Mouse (Mus musculus) gastrocnemius, postnatal 25 days (tissue): ENCODE results near the gene Gpalpp1. TPM values are rescaled to one million over a fixed set of nuclear protein-coding genes. Genes with fewer than 3 reads are reported as not detected.

ENCODE experiments used
- DNase-seq: peaks from one replicate; pipeline ENCODE4 v3.0.0; 2022
- long read RNA-seq, 2 experiments: library from polyadenylated mRNA; stranded (forward); transcript quantifications; one replicate each; pipeline ENCODE4 v2.0.0; 2021
- total RNA-seq, 2 experiments: library from RNA; stranded (reverse); gene quantifications; 1 replicate in 1 of 2; 2 replicates in 1 of 2; pipeline ENCODE4 v1.2.3; 2021

Gpalpp1 gene
- 1 to 10 TPM; 5.1 to 5.5 TPM for total RNA-seq
- long read RNA-seq, experiment 1, partial matches to known transcripts = 1 of 3 reads
- long read RNA-seq, experiment 1, other reads (novel, unspliced or antisense) = 2 of 3 reads
- long read RNA-seq, experiment 2, full-length matches to known transcripts = 2 of 5 reads
- long read RNA-seq, experiment 2, partial matches to known transcripts = 1 of 5 reads
- long read RNA-seq, experiment 2, other reads (novel, unspliced or antisense) = 2 of 5 reads

- peak; percentile 87 for DNase-seq
Observed at GRCm38 (mm10) chr14:76110396-76111221, at the start of gene Gpalpp1, which contains the start of gene Nufip1. Gene Gpalpp1, minus strand, starts transcription at chr14:76110760. Gene Nufip1, plus strand, starts transcription at chr14:76110891.

GRCm38 (mm10) chr14:76158192-76158785, 47.7 kb upstream of the Gpalpp1 start:
- DNase-seq = no peak

DNA sequence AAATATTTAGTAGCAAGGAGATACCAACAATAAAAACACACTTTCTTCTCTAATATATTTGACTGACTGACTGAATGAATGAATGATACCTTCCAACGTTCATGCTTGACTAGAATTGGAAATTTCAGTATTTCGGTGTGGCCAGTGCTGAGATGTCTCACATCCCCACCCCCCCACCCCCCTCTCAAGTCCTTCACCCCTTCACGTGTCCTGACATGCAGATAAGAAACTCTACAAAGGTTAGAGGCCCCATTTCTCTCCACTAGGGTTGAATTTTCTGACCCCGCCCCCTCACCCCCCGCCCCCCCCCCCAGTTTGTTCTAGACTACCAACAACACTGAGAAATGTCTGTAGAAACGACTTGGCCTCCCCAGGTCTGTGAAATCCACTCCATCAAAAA, 43.3 kb upstream of the Gpalpp1 start:
- DNase-seq = no peak

DNA sequence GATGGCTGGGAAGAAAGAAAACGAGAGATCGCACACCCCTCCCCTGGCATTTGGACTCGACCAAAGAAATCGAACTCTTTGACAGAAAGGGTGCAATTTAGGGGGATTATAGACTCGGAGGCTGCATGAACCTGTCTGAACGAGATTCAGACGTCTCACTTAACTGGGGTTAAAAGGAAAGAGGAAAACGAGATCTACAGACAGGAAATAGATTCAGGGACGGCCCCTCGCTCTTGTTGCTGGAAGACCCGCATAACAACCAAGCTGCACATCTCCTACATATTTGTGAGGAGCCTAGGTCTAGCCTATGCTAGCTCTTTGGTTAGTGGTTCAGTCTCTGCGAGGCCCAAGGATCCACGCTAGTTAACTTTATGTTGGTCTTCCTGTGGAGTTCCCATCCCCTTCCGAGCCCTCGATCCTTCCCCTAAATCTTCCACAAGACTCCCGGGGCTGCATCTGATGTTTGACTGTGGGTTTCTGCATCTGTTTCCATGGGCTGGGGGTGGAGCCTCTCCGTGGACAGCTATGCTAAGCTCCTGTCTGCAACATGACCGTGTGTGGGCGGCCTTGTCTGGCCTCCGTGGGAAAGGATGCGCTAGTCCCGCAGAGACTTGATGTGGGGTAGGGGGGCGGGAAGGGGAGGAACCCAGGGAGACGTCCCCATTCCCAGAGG, 42.6 kb upstream of the Gpalpp1 start:
- DNase-seq = no peak

DNA sequence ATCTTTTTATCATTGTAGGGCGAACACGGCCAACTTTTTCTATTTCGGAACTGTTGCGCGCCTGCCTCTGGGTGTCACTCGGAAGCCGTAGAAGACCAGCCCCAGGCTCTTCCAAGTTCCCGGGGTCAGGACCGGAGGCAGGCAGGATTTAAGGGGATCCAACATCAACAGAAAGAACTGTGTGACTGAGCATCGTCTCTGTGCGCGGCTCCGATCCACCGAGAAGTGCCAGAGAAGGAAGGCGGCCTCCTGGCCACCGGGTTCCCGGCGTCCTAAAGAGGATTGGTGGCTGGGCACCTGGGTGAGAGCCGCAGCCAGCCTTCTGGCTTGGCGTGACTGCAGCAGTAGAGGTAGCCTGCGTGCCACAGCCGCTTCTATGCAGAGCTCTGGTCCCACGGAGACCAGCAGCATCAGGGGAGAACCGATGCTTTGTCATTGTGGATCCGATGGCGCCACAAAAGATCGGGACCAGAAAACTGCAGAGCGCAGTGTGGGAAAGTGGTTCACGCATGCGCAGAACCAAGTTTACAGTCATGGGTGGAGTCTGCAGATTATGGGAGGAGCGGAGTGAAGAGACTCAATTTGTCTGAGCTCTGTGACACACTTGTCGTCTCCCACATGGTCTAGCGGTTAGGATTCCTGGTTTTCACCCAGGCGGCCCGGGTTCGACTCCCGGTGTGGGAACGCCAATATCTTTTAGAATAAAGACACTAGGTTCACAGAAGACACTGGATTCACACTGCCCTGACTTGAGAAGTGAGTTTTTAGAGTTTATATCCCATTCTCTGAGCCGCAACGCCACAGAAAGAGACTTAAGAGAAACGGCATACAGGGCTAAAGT, 41.8 kb upstream of the Gpalpp1 start:
- peak; percentile 87 for DNase-seq

DNA sequence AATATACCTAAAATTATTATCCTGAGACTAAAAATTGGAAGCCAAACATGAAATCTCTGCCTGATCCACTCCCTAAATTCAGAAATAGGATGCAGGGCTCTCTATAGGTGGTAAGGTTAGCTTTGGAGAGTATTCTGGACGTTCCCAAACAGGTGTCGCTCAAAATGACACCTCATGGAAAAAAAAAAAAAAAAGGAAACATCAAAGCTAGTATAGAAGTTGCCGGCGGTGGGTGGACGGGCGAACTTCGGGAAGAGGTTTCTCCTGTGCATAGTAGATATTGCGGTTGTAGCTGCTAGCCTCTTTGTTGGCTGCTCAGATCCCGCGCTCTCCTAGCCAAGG, 41.2 kb upstream of the Gpalpp1 start:
- DNase-seq = no peak

GRCm38 (mm10) chr14:76151011-76151410, 40.5 kb upstream of the Gpalpp1 start:
- DNase-seq = no peak

GRCm38 (mm10) chr14:76150499-76150898, 39.9 kb upstream of the Gpalpp1 start:
- DNase-seq = no peak

- peak; percentile 82 for DNase-seq
Observed at GRCm38 (mm10) chr14:76149531-76150179, 39.1 kb upstream of the Gpalpp1 start.

- DNase-seq = no peak
Observed at GRCm38 (mm10) chr14:76148294-76148693, 37.7 kb upstream of the Gpalpp1 start.

GRCm38 (mm10) chr14:76147061-76147460, 36.5 kb upstream of the Gpalpp1 start:
- no peak for DNase-seq

DNA sequence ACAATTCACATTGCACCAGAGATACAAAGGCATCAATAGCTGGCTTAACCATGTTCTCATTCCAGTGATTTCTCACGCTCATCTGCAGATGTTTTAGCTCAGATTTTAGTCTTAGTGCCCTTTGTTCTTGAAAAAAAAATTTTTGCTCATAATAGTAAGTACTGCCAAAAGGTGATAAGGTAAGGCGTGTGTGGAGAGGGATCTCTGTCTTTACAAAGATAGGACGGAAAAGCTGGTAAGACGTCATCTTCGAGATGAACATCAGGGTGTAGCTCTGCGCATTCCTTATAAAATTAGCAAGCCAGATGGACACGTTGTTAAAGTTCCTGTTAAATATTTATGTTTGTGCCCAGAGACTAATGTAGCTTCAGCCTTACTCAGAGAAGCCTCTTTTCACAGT, 35.3 kb upstream of the Gpalpp1 start:
- no peak for DNase-seq

DNA sequence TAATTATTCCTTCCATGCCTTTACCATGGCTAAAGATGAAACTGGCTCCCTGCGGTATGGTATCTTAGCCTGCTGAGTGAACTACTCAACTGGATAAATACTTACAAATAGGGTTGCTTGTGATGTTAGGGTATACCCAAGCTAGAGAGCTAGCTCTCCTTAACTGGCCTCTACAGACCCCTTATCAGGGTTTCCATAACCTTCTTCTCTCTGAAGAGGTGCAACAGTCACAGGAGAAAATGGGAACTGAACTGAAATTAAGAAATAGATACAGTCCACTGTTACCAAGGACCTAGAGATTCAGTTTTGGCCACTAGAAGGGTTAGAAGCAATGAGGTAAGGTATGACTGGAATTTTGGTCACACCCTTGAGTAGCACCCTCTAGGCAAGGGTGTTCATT, 34.7 kb upstream of the Gpalpp1 start:
- no peak for DNase-seq

DNA sequence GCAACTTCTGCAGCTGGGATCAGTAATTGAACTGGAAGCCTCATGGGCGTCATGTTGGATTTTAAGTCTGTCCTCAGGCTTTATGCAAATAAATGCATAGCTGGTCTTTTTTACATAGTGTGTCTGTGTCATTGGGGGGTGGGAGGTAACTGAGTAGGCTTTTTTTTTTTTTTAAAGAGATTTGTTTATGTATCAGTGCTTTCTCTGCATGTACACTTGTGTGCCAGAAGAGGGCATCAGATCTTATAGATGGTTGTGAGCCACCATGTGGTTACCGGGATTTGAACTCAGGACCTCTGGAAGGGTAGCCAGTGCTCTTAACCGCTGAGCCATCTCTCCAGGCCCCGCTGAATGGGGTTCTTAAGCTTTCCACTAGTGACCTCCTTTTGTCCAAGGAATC, 24.4 kb upstream of the Gpalpp1 start:
- no peak for DNase-seq

GRCm38 (mm10) chr14:76128174-76128573, 17.6 kb upstream of the Gpalpp1 start:
- no peak for DNase-seq

DNA sequence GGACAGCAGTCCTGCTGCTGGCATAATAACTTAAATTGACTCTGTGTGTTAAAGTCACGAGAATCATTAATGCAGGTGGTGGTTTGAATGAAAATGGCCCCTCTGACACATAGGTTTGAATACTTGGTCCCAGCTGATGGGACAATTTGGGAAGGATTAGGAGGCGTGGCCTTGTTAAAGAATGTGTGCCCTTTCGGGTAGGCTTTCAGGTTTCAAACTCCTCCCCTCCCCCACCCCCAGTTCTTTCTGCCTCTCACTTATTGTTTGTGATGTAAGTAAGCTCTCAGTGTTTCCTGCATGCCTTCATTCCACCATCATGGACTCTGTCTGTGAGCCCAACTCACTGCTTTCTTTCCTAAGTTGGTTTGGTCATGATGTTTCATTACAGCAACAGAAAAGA, 16.8 kb upstream of the Gpalpp1 start:
- no peak for DNase-seq

DNA sequence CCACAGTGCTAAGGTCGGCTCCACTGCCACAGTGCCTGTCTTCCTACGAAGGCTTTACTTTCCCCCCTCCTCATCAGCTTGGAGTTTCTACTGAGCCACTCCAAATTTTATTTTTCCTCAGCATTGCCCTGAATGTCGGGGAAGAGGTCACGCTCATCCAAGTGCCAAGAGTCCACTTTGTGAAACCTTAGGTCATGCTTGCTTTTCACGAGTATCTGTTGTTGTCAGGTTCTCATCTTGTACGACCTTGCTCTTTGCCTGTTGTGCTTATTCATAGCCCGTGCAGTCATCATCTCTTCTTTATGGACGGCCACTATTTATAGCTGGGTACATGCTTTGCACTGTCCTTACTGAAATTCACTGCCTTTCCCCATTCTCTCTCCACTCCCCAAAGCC, 12.1 kb upstream of the Gpalpp1 start:
- DNase-seq = no peak

- no peak for DNase-seq
Observed at GRCm38 (mm10) chr14:76121901-76122662, 11.5 kb upstream of the Gpalpp1 start.

DNA sequence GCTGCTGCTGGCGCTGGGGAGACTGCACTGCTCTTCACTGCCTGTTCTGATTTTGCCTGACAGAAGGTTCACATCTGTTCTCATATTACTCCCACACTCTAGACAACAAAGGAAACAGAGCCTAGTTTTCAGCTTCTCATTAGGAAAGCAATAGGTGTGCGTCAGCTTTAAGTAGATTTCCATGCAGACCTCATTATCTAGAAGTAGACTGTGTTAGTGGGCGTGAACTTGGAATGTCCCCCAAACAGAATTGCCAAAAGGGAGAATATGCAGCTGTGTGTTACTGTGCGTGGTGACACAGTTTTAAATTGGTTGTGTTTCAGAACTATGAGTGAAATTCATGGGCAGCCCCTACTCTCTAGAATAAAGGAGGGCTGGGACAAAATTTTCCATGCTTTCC, 9.9 kb upstream of the Gpalpp1 start:
- DNase-seq = no peak

- DNase-seq = no peak
Observed at GRCm38 (mm10) chr14:76118963-76119362, 8.4 kb upstream of the Gpalpp1 start.

- no peak for DNase-seq
Observed at GRCm38 (mm10) chr14:76115744-76116143, 5.2 kb upstream of the Gpalpp1 start.
